Mouse (Mus musculus): ENCODE data around the gene Nol6. TPM values are rescaled to one million over a fixed set of nuclear protein-coding genes. Genes with fewer than 3 reads are reported as not detected.

Nol6 gene
- polyA plus RNA-seq (2015; fragmentation: Nextera tagmentation; extraction: Ambion mirVana) = 36.2 and 45.0 TPM in 2 replicates

DNA sequence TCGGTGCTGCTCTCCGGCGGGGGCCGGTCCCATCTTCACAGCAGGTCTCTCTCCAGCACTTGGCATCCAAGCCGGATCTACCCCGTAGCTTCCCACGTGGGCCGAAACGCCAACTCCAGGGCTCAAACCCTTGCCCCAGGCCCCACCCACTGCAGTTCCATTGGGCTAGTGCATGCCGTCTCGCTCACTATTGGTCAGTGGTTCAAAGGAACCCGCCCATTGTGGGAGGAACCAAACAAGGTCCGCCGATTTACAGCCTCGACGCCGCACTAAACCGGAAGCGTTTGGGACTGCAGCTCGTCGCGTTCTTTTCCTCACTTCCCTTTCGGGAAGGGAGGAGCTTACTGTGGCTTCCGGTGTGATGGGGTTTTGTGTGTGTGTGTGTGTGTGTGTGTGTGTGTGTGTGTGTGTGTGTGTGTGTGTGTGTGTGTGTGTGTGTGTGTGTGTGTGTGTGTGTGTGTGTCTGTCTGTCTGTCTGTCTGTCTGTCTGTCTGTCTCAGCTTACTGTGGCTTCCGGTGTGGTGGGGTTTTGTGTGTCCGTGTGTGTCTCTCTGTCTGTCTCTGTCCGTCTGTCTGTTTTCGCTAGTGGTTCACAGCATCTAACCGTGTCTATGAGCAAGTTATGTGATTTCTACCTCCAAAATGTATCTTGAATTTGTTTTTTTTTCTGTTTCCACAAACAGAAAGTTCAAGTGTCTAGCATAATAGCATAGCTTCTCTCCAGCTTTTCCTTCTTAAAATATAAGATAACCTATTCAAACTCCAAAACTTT, at the start of gene Nol6:
Nol6 (minus strand) TSS at position 276 of the 772 bp plus-strand sequence.
- Histone ChIP-seq H3K27me3 (no peaks in the 10 kb centered on the region), H3K27ac (replicated peaks) (0 out of 2 replicates have a peak within 1 kb of the TSS, but pooled peaks have one; percentile 53), H3K4me3 (peak within 1 kb of the TSS; percentile 91), H3K4me2 (peak within 1 kb of the TSS; percentile 82), H3K9me3 (no peaks in the 10 kb centered on the region), H3K36me3 (peaks cover 31% of the 10 kb centered on the region), H3K4me1 (replicated peaks) (peaks cover 12% of the 10 kb centered on the region), H3K9ac (peak within 1 kb of the TSS; percentile 66)
- ATAC-seq (ENCODE audit: low FRiP score, low read depth) = peak; percentile 100
- 2% methylated on average over 29 of the region's 29 CpGs for WGBS

DNA sequence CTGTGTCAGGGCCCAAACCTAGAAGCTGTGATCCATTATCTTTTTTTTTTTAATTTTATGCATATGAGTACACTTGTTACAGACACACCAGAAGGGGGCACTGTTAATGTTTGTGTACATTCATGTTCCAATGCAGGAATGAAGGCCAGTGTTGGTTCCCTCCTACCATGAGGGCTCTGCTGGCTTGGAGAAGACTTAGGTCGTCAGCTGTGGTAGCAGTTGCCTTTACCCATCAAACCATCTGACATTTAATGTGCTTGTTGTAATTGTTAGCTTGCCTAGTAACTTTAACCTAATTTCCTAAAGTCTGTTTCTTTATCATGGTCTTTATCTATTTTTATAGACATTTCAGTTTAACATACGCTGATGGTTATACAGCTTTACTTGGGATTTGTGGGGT, 46.7 kb upstream of the Nol6 start:
- WGBS = 85% methylated on average over 2 of the region's 2 CpGs
- no peak overlapping the region for H3K9ac ChIP-seq
- H3K27ac ChIP-seq (replicated peaks) = no peak overlapping the region
- no peaks in the 10 kb centered on the region for H3K27me3 ChIP-seq
- H3K36me3 ChIP-seq = peaks cover 7% of the 10 kb centered on the region; the same call in 1 of the 2 replicates
- H3K4me1 ChIP-seq (replicated peaks) = no peaks in the 10 kb centered on the region
- no peak overlapping the region for H3K4me2 ChIP-seq
- no peak for ATAC-seq (ENCODE audit: low FRiP score, low read depth)
- no peak overlapping the region for H3K4me3 ChIP-seq
- H3K9me3 ChIP-seq = no peaks in the 10 kb centered on the region

DNA sequence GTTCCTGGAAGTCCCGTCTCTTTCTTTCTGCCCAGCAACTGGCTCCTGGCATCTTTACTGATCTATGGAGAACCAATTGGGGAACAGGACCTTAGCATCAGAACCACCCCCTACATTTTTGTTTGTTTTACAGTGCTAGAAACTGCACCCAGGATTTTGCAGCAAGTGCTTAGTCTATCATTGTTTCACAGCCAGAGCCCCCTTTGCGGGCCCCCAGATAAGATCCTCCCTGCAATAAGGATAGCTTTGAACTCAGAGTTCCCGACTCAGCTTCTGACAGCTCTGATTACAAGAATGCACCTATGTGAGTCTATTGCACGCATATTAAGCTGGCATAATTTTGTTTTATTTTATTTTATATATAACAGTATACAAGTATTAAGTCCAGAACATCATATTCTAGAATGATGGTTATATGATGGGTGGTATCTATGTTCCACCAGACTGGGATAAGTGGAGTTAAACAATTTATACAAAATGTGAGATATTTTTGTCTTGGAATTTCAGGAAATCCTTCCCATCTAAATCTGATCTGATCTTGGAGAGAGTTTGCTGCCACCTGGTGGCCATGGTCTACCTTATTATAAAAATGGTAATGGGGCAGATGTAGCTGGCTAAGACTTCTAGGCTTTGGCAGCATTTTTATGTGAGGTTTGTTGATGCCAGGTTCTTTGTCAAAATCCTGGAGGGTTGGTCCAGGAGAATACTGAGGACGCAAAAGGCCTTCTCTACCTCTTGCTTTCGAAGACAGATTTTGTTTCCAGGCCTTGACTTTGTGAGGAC, 41.6 kb upstream of the Nol6 start:
- H3K9me3 ChIP-seq = no peaks in the 10 kb centered on the region
- ATAC-seq (ENCODE audit: low FRiP score, low read depth) = peak; percentile 47; the same call in 1 of the 2 replicates
- no peaks in the 10 kb centered on the region; the same call in 1 of the 2 replicates for H3K36me3 ChIP-seq
- no peak overlapping the region for H3K4me3 ChIP-seq
- peak overlapping the region; percentile 4; the same call in 1 of the 2 replicates for H3K27ac ChIP-seq (replicated peaks)
- 0 out of 2 replicates have a peak, but pooled peaks cover 6% of the 10 kb centered on the region for H3K4me1 ChIP-seq (replicated peaks)
- no peak overlapping the region for H3K9ac ChIP-seq
- H3K4me2 ChIP-seq = no peak overlapping the region
- WGBS = 72% methylated on average over 6 of the region's 6 CpGs
- no peaks in the 10 kb centered on the region for H3K27me3 ChIP-seq

DNA sequence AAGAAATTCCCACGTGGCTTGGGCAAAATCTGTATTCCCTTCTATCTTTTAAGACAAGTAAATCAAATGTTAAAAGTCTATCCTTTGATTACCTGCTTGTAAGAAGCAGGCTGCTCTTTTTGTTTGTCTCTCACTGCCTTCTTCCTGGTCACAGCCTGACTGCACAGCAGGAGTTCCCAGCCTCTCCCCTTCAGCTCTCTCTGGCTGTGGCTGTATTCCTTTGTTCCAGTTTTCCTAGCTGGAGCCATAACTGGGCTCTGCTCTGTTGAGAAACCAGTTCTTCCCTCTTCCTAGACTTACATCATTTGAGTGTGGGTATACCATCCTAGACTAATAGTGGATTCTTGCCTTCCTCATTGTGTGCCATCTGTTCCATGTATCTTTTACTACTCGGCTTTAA, 40.7 kb upstream of the Nol6 start:
- ATAC-seq (ENCODE audit: low FRiP score, low read depth) = no peak
- Histone ChIP-seq H3K9me3 (no peaks in the 10 kb centered on the region), H3K27me3 (no peaks in the 10 kb centered on the region), H3K4me2 (no peak overlapping the region), H3K4me1 (replicated peaks) (0 out of 2 replicates have a peak, but pooled peaks cover 6% of the 10 kb centered on the region), H3K27ac (replicated peaks) (peak overlapping the region; percentile 4), H3K9ac (no peak overlapping the region), H3K36me3 (no peaks in the 10 kb centered on the region; the same call in 1 of the 2 replicates), H3K4me3 (no peak overlapping the region)
- 17% methylated on average over 2 of the region's 2 CpGs for WGBS

DNA sequence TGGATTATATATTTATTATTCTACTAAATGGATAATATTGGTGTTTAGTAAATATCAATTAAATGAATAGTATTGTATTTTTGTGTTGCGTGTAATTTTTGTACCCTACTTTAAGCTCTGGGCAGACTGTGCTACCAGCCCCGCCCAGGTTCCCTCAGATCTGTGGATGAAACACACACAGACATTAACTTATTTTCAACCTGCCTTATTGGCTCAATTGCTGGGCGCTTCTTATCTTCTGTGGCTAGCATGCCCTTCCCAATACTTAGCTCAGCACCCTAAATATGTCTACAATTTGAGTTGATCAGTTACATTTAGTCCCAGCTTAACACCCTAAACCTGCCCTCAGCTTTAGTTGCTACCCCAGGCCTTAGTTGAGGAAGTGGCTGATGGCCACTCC, 37.0 kb upstream of the Nol6 start:
- H3K27me3 ChIP-seq = no peaks in the 10 kb centered on the region
- H3K4me2 ChIP-seq = no peak overlapping the region
- ATAC-seq (ENCODE audit: low FRiP score, low read depth) = no peak
- no peak overlapping the region for H3K27ac ChIP-seq (replicated peaks)
- H3K9ac ChIP-seq = no peak overlapping the region
- WGBS = 97% methylated on average over 3 of the region's 3 CpGs
- no peak overlapping the region for H3K4me3 ChIP-seq
- H3K9me3 ChIP-seq = no peaks in the 10 kb centered on the region
- no peaks in the 10 kb centered on the region for H3K36me3 ChIP-seq
- H3K4me1 ChIP-seq (replicated peaks) = 0 out of 2 replicates have a peak, but pooled peaks cover 10% of the 10 kb centered on the region

DNA sequence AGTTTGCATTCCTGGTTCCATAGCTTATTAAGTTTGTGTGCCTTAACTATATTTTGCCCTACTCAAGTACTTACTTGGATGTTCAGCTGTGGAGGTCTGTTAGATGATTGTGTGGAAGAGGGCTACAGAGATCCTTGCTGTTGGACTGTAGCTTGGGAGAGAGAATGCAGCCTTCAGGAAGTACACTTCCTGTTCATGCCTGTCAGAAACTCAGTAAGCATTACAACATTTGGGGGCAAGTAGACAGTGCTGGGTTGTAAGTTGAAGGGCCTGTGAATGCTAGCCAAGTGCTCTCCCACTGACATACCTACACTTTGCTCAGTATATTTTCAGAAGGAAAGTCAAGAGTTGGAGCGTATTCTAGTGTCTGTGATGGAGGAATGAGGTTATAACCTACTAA, 34.0 kb upstream of the Nol6 start:
- no peaks in the 10 kb centered on the region for H3K9me3 ChIP-seq
- no peaks in the 10 kb centered on the region for H3K27me3 ChIP-seq
- 0 out of 2 replicates have a peak, but pooled peaks cover 3% of the 10 kb centered on the region for H3K4me1 ChIP-seq (replicated peaks)
- 90% methylated on average over 1 of the region's 1 CpGs for WGBS
- H3K27ac ChIP-seq (replicated peaks) = no peak overlapping the region
- H3K4me2 ChIP-seq = no peak overlapping the region
- no peaks in the 10 kb centered on the region for H3K36me3 ChIP-seq
- no peak for ATAC-seq (ENCODE audit: low FRiP score, low read depth)
- no peak overlapping the region for H3K4me3 ChIP-seq
- H3K9ac ChIP-seq = no peak overlapping the region

DNA sequence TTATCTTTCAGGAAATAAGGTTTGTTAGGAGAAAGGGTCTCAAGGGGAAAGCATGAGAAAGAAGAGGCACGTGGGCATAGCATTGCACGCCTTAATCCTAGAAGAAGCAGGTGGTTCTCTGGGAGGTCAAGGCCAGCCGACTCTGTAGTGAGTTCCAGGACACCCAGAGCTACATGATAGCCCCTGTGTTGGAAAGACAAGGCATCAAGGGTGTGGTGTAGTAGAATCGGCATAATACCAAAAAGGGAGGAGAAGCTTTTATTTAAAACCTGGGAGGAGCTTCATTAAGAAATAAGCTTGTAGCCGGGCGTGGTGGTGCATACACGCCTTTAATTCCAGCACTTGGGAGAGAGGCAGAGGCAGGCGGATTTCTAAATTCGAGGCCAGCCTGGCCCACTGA, 32.7 kb upstream of the Nol6 start:
- Histone ChIP-seq H3K4me2 (no peak overlapping the region), H3K4me3 (no peak overlapping the region), H3K27me3 (no peaks in the 10 kb centered on the region), H3K36me3 (no peaks in the 10 kb centered on the region), H3K9ac (no peak overlapping the region), H3K4me1 (replicated peaks) (0 out of 2 replicates have a peak, but pooled peaks cover 3% of the 10 kb centered on the region), H3K27ac (replicated peaks) (no peak overlapping the region), H3K9me3 (no peaks in the 10 kb centered on the region)
- no peak for ATAC-seq (ENCODE audit: low FRiP score, low read depth)
- 88% methylated on average over 9 of the region's 9 CpGs for WGBS

DNA sequence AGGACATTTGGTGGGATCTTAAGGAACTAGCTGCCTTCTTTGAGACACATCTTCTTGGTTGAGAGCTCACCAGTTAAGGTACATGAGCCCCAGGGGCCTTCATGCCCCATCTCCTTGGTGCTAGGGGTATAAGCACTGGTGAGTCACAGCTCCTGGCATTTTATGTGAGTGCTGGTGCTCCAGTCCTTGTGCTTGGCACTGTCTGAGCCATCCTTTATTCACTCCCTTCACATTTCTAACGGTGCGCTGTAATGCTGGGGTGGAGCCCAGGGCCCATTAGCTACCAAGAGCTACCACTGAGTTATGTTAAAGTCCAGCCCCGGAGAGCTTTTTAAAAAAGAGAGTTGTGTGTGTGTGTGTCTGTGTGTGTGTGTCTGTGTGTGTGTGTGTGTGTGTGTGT, 28.9 kb upstream of the Nol6 start:
- Histone ChIP-seq H3K27ac (replicated peaks) (no peak overlapping the region), H3K4me2 (no peak overlapping the region), H3K9ac (no peak overlapping the region), H3K9me3 (no peaks in the 10 kb centered on the region), H3K36me3 (0 out of 2 replicates have a peak, but pooled peaks cover 3% of the 10 kb centered on the region), H3K27me3 (no peaks in the 10 kb centered on the region), H3K4me3 (no peak overlapping the region), H3K4me1 (replicated peaks) (0 out of 2 replicates have a peak, but pooled peaks cover 6% of the 10 kb centered on the region)
- ATAC-seq (ENCODE audit: low FRiP score, low read depth) = no peak
- WGBS = 71% methylated on average over 3 of the region's 3 CpGs

DNA sequence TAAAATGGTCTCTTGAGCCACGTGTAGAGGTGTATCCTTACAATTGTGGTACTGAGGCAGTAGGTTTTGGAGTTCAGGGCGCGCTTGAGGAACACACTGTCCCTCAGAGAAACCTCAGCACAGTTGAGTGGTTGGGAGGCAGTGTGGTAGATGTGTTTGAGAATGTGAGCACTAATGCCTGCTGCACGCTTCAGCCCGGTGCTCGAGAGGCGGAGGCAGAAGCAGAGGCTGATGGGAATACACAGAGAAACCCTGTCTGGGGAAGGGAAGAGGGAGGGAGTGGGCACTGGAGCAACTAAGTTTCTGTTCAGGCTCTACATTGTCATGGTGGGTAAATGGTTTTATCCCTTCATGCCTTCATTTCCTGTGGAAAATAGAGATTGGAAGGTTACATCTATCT, 26.9 kb upstream of the Nol6 start:
- Histone ChIP-seq H3K36me3 (0 out of 2 replicates have a peak, but pooled peaks cover 3% of the 10 kb centered on the region), H3K27ac (replicated peaks) (no peak overlapping the region), H3K4me2 (no peak overlapping the region), H3K4me3 (no peak overlapping the region), H3K27me3 (no peaks in the 10 kb centered on the region), H3K9ac (no peak overlapping the region), H3K4me1 (replicated peaks) (peaks cover 8% of the 10 kb centered on the region; the same call in 1 of the 2 replicates), H3K9me3 (no peaks in the 10 kb centered on the region)
- WGBS = 94% methylated on average over 7 of the region's 7 CpGs
- no peak for ATAC-seq (ENCODE audit: low FRiP score, low read depth)

DNA sequence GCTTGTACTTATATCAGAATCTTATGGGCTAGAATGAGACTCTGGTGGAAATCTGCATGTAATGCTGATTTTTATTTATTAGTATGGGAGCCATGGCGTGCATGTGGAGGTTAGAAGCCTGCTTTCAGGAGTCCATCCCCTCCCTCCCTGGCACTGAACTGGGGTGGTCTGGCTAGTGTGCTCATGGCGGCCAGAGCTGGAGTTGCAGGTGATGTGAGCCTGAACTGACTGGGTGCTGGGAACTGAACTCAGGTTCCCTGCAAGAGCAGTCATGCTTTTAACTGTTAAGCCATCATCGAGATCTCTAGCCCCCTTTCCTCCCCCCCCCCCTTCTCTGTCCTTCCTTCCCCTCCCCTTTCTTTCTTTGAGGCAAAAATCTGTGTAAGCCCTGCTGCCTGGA, 25.6 kb upstream of the Nol6 start:
- H3K4me3 ChIP-seq = no peak overlapping the region
- H3K27me3 ChIP-seq = no peaks in the 10 kb centered on the region
- peaks cover 8% of the 10 kb centered on the region; the same call in 1 of the 2 replicates for H3K4me1 ChIP-seq (replicated peaks)
- 90% methylated on average over 3 of the region's 3 CpGs for WGBS
- no peak for ATAC-seq (ENCODE audit: low FRiP score, low read depth)
- 0 out of 2 replicates have a peak, but pooled peaks cover 3% of the 10 kb centered on the region for H3K36me3 ChIP-seq
- H3K4me2 ChIP-seq = no peak overlapping the region
- H3K9me3 ChIP-seq = no peaks in the 10 kb centered on the region
- H3K9ac ChIP-seq = no peak overlapping the region
- no peak overlapping the region for H3K27ac ChIP-seq (replicated peaks)

DNA sequence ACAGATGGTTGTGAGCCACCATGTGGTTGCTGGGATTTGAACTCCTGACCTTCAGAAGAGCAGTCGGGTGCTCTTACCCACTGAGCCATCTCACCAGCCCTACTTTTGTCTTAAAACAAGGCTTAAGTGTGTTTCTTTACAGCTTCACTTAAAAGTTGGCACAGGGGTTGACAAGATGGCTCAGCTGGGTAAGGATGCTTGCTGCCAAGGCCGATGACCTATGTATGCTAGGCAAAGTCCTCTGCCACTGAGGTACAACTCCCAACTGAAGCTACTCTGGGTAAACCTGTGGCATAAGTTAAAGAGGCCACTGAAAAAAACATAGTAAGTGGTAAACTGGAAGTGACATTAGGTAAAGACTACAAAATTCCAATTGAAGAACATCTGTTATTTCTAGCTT, 18.3 kb upstream of the Nol6 start:
- Histone ChIP-seq H3K27ac (replicated peaks) (no peak overlapping the region), H3K36me3 (peaks cover 9% of the 10 kb centered on the region), H3K9me3 (no peaks in the 10 kb centered on the region), H3K4me1 (replicated peaks) (peaks cover 24% of the 10 kb centered on the region), H3K27me3 (no peaks in the 10 kb centered on the region), H3K4me2 (no peak overlapping the region), H3K9ac (no peak overlapping the region), H3K4me3 (no peak overlapping the region)
- 77% methylated on average over 2 of the region's 2 CpGs for WGBS
- ATAC-seq (ENCODE audit: low FRiP score, low read depth) = no peak

All from hindbrain, embryonic 15.5 days (tissue).